Mouse (Mus musculus) thymus, adult 2 months (tissue): ENCODE results near the gene Gm20388.

Experiments
- CTCF ChIP-seq: fragments of 200-500 bp; IDR thresholded peaks from 2 replicates; pipeline ENCODE4 v1.5.1; 2012; ENCODE audit warnings: mild to moderate bottlenecking, control low read depth, low read length, moderate library complexity, borderline replicate concordance; ENCODE audit not compliant: control insufficient read depth, poor library complexity, insufficient read depth; ENCODE audit errors: extremely low read depth
- POLR2A ChIP-seq: fragments of 200-500 bp; IDR thresholded peaks from 2 replicates; pipeline ENCODE4 v1.6.1; 2012; ENCODE audit warnings: mild to moderate bottlenecking, low read length, control low read depth, moderate library complexity; ENCODE audit not compliant: control insufficient read depth, poor library complexity, insufficient read depth; ENCODE audit errors: extremely low read depth

DNA sequence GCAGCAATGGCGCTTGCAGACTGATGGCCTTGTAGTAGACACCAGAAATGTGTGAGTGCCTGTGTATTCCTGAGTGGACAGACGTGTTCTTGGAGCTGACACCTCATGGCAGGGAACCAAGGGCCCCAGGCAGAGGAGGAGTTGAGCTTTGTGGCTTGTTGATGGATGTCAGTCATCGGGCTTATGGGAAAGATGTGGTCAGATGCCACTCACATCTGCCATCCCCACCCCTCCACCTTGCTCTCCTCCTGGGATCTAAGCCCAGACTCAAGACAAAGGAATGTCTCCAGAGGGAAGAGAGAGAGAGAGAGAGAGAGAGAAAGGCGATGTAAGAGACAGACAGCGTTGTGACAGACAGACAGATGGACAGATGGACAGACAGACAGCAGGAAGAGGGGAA lies 1378.7 kb downstream of the Gm20388 start:
- no peak for TF ChIP-seq CTCF
- no peak for TF ChIP-seq POLR2A
